Mouse (Mus musculus): ENCODE measurements around the gene Pttg1ip.

GRCm38 (mm10) chr10:77532020-77532413 lies 49.5 kb upstream of the Pttg1ip start:
- no peak for TF ChIP-seq CTCF (IDR thresholded peaks at IDR 0.05; ENCODE audit: low read depth, low read length)
- no peak for TF ChIP-seq TAL1 (conservative IDR thresholded peaks at IDR 0.05; ENCODE audit: low read depth, low read length)
